Mouse (Mus musculus) spleen, postnatal 36 days (tissue): Measurements from ENCODE around the gene Chtop.

Experiments used
- DNase-seq, 2 experiments: peaks; one replicate each; pipeline ENCODE4 v3.0.0; 2022; ENCODE audit warnings: low spot score in 2 of 2, mixed read lengths in 1 of 2

The Chtop gene

DNA sequence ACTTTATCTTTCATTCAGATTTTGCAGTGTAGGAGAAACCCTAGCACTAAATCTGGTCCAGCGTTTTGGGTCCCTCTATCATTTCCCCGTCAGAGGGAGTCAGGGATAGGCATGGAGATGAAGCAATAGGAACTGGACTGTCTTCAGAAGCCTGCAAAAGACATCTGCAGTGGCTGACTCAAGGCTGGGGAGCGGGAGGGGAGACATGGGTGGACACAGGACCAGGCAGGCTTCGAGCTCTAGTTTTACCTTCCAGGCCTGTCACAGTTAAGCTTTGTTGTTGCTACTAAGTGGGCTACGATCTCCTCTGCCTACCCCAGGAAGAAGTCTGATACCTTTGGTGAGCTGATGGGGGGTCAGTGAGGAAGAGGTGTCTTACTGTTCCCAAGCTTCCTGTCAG is 3.0 kb upstream of the Chtop start:
- no peak for DNase-seq

DNA sequence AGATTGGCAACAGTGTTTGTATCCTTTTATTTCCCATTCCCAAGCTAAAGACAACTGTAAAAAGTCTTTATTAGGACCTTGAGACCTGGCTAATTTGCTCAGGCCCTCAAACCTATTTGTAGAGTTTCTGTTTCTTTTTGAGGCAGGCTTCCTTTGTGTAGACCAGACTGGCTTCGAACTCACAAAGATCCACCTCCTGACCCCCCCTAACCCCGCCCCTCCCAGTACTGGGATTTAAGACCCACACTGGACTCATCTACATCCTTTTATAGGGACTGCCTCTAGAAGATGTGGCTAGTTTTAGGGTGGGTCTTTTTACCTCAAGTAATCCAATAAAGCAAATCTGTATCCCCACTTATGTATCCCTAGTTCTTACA is 437 bp upstream of the Chtop start:
- DNase-seq, result no peak

DNA sequence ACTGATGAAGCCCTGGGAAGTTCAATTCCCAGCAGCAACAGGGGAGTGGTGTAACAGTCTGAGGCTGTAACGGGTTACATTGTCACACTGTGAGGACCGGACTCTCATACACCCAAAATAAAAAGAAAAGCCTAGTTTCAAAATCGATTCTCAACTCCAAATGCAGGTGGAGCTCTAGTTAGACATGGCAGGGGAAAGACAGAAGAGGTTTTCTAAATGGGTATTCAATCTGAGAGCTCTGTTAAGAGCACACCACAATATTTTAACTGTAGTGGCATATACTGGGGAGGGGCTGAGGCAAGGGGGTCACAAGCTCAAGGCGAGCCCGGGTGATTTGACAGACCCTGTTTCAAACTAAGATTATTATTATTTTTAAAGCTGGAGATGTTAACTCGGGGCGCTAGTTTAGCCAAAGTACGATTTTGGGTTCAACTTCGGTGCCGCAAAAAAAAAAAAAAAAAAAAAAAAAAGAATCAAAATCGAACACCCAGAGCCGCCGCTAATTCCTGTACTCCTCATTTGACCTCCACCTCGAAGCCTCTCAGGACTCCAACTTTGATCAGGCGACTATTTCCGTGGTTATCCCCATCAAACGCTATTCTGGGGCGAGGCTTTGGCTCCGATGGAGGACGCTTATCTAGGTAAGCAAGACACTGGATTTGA is 880 bp downstream of the Chtop start:
- DNase-seq, result no peak

DNA sequence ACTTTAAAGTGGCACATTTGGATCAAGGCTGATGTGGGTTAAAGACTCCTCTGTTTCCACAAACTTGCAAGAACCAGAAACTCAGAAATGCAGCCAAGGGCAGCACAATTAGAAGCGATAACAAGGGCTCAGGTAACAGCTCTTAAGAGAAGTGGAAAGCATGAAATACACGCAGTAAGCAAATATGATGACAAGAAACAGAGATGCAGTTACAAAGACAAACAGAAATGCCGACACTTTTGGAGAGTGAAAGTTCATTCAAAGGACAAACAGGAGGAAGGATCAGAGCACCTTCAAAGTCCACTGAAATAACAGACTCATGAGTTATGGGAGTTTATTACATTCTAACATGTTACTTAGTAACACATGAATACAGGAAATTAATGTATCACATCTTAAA is 2.9 kb downstream of the Chtop start:
- DNase-seq, result no peak

DNA sequence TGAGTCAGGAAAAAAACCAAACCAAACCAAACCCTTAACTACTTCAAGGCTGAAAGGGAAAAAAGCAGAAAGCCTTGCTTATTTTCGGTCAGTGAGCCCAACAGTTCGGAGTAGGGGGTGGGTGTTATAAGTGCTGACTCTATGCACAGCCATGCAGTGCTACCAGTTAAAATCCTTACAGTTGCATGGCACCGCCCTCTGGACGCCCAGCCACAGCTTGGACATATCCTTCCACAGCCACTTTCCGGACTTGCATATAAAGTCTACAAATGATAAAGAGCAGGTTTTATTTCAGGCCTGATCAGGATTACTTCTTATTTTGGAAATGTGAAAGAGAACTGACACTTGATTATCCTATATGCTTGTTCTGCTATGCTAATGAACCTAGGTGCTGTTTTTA is 4.1 kb downstream of the Chtop start:
- DNase-seq, result no peak

DNA sequence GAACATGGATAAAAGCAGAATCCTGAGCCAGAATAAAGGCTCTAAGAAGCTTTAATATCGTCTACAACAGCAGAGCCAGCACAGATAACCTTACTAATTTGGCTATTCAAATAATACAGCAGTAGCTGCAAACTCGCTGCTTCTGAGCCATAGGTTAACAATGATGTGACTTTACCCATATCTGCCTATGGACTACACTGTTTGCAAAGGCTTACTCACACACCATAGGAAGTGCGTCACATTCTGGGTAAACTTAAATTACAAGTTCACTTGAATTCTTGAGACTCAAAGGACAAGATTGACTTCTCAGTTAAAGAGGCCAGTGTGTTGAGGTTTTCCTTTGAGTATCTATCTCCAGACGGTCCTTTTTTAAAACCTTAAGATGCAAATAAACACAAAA is 5.9 kb downstream of the Chtop start:
- no peak for DNase-seq

DNA sequence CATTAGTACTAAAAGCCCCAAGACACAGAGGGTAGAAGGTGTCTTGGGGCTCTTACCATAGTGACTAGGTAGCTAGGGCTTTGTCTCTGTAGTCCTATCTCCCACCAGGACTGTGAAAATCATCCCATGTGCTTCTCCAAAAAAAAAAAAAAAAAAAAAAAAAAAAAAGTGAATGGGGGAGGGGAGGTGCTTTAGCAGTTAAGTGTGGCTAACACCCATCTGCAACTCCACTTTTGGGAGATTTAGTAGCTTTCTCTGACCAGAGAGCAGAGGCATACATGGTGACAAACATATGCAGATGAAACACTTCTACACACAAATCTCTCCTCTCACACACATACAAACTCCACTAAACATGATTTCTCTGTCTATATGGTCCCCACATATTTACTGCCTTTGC is 11.7 kb downstream of the Chtop start:
- DNase-seq, result no peak

DNA sequence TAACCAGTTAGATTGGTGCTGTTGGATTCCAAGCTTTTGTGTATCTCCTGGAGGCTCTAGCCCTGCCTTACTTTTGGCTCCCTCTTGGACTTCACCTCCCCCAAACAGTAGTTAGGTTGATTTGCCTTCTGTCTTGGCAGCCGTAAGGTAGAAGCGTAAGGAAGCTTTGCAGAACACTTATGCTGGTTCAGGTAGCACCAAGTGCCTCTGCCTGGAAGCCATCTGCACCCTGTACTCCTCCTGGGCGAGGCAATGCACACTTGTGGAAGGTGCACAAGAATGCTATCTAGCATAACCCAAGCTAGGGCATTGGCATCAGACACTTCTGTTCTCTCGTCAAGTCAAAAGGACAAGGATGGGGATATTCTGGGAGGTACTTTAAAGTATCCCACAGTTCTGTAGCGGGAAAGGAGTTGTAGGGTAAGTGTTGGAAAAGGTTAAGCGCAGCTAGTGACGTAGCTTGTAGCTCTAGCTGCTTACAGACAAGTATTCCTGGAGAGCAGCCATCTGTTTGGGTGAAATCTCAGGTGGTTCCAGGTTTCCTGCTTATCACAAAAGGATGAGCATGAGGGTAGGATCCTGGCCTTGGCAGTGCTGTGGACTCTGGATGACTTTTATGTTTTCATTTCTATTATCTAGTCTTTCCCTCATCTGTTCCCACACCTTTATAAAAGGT is 13.3 kb downstream of the Chtop start:
- DNase-seq, result no peak

DNA sequence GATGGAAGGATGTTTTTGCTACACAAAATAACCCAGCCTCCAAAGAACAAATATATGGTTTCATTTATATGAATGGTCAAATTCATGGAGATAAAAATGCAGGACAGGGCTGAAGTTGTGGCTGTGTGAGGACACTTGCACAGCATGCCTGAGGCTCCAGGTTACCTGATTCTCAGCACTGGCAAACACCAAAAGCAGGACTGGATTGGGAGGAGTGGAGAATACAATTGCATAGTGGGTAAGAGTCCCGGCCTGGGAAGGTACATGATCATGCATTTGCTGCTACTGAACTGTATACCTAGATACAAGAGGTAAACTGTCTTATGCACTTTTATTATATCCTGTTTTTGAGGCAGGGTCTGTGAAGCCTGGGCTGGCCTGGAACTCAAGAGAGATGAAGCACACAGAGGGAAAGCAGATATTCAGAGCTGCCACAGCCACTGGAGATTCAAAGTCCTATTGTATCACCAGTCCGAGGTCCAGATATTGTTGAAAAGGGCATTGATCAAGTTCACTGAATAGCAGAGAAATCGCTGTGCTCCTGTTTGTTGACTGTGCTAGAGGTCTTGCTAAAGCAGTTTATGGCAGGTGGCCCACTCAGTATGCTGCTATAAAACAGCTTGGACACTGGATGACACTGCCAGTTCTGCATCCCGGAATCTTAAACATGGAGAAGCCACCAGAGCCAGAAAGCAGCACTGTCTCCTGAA is 15.3 kb downstream of the Chtop start:
- no peak for DNase-seq

DNA sequence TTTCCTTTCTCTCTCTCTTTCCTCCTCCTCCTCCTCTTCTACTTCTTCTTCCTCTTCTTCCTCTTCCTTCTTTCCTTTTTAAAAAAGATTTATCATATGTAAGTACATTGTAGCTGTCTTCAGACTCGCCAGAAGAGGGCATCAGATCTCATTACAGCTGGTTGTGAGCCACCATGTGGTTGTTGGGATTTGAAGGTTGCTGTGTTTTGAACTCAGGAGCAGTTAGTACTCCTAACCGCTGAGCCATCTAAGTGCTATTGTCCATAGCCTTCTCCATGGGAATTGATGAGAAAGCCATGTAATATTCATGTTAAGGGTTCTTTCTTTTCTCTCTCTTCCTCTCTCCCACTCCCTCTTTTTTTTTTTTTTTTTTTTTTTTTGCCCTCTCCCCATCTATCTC is 17.9 kb downstream of the Chtop start:
- peak; percentile 66 to 72 for DNase-seq

DNA sequence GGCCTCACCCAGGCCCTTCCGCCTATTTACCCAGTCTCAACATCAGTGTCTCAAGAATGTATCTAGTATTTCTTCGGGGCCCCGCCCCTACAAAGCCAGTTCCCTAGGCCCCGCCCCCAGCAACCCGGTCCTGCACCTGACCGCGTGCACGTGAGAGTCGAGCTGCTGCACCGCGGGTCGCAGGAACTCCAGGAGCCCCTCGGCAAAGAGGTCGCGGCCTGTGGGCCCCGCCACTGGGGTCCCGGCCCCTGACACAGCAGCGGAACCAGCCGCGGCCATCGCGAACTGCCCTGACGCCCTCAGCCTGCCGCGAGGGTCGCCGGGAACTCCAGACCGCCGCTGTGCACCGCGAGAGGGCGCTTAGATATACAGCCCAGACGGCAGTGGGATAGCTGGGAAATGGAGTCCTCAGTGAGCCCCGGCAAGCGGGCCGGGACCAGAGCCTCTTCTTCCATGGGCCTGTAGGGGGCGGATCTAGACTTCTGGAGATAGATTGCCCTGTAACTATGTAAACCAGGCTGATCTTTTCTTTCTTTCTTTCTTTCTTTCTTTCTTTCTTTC is 18.5 kb downstream of the Chtop start, which contains the start of gene Snapin:
Gene Snapin (minus strand): TSS at position 338 of the 561 bp plus-strand sequence.
- peak; percentile 95 for DNase-seq

DNA sequence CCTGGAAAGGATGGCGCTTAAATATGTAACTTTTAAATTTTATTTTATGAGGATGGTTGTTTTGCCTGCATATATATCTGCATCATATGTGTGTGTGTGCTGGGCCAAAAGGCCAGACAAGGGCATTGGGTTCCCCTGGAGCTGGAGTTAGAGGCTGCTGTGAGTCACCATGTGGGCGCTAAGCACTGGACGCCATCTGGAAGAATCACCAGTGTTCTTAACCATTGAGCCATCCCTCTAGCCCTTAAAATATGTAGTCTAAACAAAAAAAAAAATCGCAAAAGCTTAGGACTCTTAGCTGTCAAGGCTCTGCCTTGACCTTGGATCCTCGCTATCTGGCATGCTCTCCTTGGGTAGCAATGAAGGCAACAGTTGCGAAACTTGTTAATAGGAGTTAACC is 20.7 kb downstream of the Chtop start:
- no peak for DNase-seq

DNA sequence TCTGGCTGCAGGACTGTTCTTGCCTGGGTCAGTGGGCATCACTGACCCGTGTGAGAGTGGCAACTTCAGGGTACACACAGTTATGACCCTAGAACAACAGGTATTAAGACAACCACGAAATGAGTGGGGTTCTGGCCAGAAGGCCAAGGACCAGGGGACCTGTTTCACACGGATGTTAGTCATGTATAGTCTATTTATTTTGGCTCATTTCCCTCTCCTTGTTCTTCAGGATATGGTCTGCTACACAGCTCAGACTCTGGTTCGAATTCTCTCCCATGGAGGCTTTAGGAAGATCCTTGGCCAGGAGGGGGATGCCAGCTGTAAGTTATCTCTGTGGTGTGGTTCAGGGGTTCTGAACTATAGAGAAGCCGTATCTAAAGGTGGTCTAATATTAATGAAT is 22.3 kb downstream of the Chtop start:
- DNase-seq, result no peak

DNA sequence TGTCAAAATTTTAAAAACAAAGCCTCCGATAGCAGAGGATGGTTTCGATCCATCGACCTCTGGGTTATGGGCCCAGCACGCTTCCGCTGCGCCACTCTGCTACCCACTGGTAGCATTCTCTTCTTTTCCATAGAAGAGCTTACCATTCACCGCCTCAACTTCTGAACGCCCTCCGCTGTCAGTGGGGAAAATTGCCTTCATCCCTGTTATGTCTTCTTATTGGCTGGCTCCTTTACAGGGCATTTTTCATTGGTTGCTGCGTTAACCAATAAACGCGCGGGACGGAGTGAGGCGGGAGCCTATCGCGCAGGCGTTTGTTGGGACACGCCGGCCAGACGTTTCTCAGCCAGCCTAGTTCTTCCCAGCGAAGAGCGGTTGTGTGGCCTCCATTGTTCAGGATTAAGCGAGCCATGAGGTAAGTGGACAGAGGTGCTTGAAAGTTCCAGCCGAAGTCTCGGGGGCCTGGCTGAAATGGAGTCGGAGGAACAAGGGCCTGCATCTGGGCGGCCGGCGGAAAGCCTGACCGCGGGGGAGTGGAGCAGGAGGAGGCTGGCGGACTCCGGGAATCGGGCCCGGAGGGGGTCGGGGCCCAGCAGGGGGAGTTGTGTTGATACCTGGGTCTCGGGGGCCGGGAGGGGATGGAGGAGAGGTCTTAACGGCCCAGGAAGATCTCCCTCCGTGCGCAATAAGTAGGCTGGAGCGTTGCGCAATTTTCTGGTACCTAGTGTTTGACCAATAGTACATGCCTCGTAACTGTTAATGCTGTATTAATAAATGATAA is 33.3 kb downstream of the Chtop start, which contains the start of gene Ilf2:
Gene Ilf2 (plus strand): TSS at position 296 of the 781 bp plus-strand sequence.
- DNase-seq, result peak; percentile 93 to 95

DNA sequence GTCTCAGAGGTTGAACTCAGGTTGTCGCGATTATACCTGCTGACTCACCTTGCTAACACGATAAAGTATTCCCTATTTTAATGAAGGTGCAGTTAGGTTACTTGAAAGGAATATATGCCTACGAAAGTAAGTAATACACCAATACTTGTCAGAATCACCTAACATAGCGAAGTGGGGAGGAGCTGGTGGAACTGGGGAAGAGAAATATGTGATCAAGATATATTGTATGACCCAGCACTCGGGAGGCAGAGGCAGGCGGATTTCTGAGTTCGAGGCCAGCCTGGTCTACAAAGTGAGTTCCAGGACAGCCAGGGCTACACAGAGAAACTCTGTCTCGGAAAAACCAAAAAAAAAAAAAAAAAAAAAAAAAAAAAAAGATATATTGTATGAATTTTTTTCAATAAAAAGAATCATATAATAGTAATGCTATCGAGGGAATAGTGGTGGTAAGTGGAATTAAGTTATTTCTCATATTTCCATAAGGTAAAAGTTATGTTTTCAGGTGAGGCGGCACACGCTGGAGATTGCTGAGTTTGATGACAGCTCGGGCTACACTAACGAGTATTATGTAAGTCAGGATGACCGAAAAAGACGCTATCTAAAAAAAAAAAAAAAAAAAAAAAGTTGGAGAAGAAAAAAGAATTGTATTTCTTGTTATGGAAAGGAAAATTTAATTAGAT is 34.0 kb downstream of the Chtop start:
- DNase-seq, result no peak

DNA sequence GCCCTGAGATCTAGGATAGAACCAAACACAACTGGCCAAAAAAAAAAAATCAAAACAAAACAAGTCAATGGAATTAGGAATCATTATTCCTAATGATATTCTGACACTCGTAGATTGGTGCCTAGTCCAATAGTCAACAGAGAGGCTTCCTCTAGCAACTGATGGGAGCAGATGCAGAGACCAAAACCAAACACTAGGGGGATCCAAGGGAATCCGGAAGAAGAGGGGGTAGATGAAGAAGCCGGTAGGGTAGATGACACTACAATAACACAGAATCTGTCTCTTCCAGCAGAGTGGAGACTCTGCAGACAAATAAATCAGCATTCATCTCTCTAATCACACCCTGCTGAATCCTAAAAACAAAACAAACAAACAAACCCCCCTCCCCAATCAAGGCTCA is 37.1 kb downstream of the Chtop start:
- peak; percentile 73 for DNase-seq

DNA sequence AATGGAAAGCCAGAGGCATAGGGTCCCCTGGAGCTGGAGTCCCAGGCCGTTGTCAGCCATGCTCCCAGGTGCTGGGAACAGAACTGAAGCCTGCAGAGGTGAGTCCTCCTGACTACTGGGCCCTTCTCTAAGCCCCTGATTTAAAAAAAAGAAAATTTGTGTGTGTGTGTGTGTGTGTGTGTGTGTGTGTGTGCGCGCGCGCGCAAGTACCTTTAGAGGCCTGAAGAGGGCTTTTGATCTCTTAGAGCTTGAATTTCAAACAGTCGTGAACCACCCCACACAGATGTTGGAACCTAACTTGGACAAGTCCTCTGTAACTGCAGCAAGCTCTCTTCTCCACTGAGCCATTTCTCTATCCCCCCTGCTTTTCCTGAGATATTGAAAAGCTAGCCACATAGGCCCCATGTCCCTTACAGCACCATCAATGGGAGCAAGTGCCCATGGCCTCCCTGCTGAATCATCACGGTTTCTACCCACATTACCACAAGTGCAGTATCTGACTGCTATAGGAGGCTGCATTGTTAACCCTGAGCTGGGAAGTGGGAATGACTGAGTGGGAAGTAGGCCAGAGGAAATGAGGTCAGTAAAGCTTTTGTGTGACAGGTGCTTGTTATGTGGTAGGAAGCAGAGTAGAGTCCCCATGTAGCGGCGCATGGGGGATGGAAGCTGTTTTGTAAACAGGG is 41.5 kb downstream of the Chtop start:
- no peak for DNase-seq

DNA sequence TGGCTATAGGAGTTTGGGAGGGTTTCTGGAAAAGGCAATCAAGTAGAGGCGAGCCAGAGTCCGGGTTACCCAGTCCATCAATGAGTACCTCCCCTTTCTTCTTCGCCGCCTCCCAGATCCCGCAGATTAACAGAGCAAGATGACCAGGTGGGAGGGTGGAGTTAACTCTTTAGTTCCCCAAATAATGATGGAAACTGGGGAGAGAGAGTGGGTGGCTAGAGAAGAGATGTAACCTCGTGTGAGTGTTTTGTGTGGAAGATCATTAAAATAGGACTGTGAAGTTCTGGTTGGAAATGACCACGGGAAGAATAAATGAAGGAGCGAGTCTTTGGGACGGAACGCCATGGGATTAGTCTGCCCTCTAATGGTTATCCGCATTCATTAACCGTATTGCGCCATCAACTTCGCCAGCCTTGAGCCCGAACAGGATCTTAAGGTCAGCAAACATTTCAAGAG is 43.0 kb downstream of the Chtop start:
- DNase-seq, result no peak

DNA sequence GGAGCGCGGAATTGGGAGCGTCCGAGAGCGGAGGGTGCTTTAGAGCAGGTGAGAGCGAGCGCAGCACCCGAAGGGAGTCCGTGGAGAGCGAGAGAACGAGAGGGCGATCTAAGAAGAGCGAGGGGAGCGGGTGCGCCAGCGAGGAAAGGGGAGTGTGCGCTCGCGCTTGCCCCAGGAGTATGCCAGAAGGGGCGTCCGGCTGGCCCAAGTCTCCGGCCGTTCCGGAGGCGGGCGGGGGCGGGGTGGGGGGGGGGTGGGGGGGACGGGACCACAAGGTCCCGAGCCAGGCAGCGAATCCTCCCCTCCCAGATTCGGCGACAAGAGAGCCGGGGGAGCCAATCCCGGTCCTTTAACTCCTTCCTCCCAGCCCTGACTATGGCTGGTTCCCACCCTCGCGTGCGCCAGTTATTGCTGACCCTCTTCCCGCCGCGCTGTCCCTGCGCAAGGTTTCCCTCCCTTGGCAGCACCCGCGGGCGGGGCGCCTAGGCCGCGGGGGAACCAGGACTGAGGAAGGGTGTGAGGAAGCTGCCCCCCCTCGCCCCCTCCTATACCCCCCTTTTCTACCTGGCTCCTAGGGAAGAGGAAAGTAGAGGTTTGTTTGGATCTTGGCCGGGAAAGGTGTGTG is 43.5 kb downstream of the Chtop start, which contains the start of gene Npr1:
Gene Npr1 (minus strand): TSS at position 181 of the 625 bp plus-strand sequence.
- DNase-seq, result no peak

DNA sequence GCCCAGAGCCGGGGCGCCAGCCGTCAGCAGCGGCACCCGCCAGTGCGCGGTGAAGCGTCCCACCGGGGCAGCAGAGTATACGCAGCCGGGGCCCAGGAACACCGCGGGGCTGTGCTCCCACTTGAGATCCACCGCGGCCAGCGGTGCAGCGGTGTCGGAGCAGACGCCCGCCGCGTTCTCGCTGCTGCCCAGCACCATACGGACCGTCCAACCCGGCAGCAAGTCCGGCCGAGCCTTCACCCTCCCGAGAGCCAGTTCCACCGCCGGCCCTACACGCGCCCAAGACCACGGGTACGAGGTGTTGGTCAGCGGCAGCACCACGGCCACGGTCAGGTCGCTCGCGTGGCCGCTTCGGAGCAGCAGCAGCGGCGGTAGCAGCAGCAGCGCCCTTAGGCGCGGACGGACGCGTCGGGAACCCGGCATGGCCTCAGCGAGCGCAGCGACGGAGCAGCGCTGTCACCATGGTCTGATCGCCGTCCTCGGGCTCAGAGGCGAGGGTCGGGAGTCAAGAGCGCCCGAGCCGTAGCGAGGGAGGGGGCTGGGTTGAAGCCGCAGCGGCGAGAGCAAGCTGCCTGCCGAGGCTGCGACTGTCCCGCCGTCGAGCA is 44.1 kb downstream of the Chtop start:
- no peak for DNase-seq
